Mouse (Mus musculus): ENCODE results near the gene Fgf2. TPM values are rescaled to one million over a fixed set of nuclear protein-coding genes. Genes with fewer than 3 reads are reported as not detected.

Gene Fgf2
- polyA plus RNA-seq, 3 experiments from 2014 or later: 1.5 to 2.6 (median 1.9) TPM

GRCm38 (mm10) chr3:37360729-37361128, 12.6 kb downstream of the Fgf2 start:
- ATAC-seq: no peak

GRCm38 (mm10) chr3:37365144-37365543, 17.0 kb downstream of the Fgf2 start:
- ATAC-seq: peak; percentile 56

DNA sequence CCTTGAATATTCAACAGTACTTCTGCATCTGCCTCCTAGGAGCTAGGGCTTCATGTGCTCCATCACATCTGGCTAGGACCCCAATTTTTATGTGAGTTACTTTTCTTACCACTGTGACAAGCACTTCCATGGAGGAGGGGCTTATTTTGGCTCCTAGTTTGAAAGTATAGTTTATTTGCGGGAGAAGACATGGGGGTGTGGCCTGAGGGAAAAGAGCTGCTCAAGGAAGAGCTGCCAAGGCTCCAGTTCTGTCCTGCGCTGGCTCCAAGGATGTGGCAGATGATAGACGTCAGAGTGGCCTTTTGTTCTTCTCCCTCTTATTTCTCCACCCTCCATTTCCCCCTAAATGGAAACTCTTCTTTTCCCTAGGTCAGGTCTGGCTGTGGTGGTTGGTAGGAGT, 17.8 kb downstream of the Fgf2 start:
- no peak for ATAC-seq

DNA sequence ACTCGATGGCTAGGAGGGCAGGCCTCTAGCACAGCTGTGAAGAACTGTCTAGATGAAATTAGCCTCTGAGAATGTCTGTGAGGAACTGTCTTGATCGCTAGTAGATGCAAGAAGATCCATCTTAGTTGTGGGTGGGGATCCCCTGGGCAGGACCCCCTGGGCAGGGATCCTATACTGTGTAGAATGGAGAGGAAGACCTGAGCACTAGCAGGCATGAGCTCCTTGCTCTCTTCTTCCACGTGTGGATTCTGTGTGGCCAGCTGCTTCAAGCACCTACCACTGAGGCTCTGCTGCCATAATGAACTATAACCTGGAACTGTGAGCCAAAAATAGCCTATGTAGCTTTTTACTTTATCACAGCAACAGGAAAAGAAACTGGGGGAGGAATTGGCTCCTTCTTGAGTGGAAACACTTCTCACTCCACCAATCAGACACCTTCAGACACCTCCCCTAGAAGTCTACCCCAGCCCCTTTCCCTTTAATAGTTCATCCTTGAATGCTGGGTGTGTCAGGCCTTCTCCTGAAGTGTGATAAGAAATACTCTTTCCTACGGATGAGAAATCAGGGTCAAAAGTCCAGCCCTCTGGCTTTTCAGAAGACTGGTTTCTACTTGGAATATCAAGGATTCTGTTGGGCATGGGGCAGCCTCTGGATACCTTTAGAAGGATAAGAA, 18.4 kb downstream of the Fgf2 start:
- no peak for ATAC-seq

GRCm38 (mm10) chr3:37370407-37370806, 22.3 kb downstream of the Fgf2 start:
- peak; percentile 70 for ATAC-seq

DNA sequence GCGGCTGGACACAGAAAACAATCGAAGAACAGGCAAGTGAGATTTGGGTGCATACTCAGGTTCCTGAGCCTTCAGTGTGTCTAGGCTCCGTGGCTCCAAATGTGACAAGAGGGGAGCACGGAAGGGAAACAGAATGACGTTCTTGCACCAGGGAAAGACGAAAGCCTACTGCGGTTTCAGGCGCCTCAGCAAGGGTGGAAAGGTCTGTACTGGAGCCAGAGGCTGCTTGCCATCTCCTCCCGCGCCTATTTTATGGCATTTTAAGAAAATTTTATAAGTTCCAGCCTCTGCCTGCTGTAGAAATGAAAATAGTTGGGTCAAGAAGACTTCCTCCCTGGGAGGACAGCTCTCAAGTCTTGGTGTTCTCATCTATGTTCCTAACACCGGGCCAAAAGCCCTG, 25.6 kb downstream of the Fgf2 start:
- no peak for ATAC-seq

DNA sequence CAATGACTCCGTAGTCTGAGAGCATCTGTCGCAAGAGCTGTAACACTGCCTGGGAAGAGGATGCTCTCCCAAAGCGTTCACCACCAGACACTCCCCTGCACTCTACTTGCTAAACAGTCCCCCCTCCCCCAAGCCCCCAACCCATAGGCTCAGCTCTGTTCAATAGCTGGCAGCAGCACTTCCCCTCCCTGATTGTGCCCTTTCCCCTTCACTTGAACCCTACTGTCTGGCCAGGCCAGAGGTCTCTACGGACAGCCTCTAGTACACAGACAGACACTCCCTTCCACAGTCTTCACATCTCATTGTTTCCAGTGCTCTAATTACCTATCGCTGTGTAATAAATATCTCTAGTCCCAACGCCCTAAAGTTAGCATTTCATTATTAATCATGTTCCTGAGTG, 29.8 kb downstream of the Fgf2 start:
- ATAC-seq: no peak

- ATAC-seq: no peak
Observed at GRCm38 (mm10) chr3:37378412-37378811, 30.3 kb downstream of the Fgf2 start.

DNA sequence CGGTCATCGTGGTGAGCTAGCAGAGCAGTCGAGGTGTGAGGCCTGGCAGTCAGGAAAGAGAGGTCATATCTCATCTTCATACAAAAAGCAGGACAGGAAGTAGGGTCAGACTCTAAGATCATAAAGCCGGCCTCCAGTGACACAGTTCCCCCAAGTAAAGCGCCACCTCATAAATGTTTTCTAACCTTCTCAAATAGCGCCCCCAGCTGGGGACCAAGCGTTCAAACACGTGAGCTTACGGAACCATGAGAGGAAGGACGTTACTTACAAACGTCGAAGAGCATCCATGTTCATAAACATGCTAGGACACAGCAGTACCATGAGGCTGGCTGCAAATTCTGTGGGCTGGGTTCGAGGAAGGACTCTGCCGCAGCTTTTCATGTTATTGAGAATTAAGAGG, 31.1 kb downstream of the Fgf2 start:
- no peak for ATAC-seq

- ATAC-seq: no peak
Observed at GRCm38 (mm10) chr3:37379930-37380881, 32.1 kb downstream of the Fgf2 start.

- no peak for ATAC-seq
Observed at GRCm38 (mm10) chr3:37381457-37381856, 33.3 kb downstream of the Fgf2 start.

GRCm38 (mm10) chr3:37383096-37383765, 35.1 kb downstream of the Fgf2 start:
- ATAC-seq: no peak

- ATAC-seq: no peak
Observed at GRCm38 (mm10) chr3:37387310-37387709, 39.2 kb downstream of the Fgf2 start.

- ATAC-seq: no peak
Observed at GRCm38 (mm10) chr3:37396930-37397608, 48.9 kb downstream of the Fgf2 start.

DNA sequence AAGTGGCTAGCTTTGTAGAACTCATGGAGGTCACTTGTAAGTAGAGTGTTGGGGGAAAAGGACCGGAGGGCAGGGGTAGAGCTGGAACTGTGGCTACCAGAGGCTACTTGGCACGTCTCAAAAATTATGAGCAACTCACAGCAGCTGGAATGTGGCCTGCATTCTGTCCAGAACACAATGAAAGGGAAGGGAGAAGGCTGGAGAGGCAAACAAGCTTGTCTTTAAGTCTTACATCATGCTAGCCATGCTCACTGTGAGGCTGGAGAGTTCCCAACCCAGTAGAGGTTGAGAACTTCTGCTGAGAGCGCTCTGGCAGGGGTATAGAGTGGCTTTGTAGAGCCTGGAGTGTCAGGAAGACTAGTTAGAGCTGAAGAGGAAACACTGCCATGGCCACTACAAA, 49.5 kb downstream of the Fgf2 start:
- no peak for ATAC-seq

GRCm38 (mm10) chr3:37398661-37399395, 50.7 kb downstream of the Fgf2 start:
- ATAC-seq: no peak

DNA sequence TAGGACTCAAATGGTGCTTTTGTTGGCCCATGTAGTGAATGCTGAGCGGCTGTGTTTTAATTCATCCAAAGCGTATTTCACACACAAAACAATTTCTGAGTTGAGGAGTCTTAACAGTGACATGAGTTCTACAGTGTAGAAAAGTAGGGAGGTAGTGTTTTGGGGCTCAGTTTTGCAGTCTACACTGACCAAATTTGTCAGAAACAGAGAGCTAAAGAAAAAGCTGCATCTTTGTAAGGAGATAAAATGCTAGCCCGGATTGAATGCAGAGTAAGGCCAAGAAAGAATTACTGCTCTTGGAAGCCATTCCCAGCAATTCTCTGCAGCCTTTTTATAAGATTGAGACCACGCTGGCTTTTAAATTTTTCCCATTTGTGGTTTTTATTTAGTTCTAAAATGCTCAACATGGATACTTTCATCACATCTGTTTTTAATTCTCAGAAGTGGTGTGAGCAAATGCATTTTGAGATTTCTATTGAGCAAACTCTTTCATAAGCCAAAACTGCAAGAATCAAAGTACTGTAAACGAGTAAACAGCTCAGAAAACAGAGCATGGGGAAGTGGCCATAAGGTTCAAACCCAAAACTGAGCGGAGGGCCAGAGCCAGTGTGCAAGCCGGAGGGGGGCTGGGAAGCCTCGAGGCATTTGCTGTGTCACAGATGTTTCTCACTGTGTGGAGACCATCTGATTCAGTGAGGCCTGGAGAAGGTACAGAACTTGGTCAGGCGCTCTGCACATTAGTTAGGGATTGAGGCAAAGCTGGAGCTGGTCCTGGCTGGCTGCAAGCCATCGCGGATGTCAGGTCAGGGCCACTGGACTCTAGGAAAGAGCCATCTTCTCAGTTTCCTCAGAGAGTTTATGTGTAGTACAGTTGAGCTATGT, 53.8 kb downstream of the Fgf2 start:
- ATAC-seq: no peak

GRCm38 (mm10) chr3:37407598-37407997, 59.5 kb downstream of the Fgf2 start:
- ATAC-seq: no peak

DNA sequence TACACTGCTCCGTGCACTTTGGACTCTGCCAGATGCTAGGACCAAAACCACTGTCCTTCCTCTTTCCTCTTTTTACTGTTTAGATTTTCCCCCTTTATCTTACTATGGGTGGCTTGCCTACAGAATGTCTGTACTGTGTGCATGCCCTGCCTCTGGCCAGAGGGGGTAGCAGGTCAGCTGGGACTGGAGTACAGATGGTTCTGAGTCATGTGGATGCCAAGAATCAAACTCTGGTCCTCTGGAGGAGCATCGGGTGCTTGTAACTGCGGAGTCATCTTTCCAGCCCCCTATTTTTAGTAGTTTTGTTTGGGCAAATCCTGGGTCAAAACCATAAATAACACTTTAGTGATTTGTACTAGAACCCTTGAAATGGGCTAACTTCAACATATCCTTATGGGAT, 65.3 kb downstream of the Fgf2 start:
- ATAC-seq: no peak

DNA sequence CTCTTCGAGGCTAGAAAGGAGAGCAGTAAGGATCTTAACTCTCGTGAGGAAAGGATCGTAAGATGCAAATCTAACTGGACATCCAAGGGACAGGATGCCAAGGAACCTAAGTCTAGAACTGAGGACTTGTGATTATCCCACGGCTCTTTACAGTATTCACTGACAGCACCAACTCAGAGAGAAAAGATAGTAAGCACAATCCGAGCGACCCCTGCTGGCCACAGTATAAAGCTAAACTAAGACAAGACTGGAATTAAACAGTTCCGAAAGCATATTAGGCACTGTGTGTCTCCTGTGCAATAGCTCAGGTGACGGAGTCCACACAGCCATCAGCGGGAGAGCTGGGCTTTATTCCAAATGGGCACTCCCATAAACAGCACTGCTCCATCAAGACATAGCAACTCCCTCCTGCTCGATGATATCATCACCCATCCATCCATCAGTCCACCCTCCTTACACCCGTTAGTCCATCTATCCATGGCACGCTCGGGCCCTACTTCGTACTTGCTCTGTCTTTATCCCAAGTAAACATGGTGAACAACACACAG, 66.3 kb downstream of the Fgf2 start:
- ATAC-seq: peak; percentile 29

DNA sequence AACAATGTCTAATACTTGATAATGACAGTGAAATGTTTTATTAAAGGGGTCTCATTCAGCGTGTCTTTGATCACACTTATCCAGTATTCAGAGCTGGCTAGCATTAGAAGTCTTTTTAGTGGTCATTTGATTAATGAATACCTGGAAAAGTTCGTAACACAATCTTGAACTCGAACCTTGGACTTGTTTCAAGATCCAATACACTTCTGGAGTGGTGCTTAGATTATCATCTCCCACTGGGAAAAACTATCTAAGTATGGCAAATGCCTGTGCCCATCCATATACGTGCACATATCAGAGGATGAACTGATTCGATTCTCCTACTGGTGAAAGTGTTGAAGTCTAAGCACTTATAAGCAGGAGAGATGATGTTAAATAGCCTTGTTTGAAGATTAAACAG, 70.2 kb downstream of the Fgf2 start:
- ATAC-seq: no peak

Measured in inflammation-experienced regulatory T-cells, adult 6 months (primary cell).